Mouse (Mus musculus): ENCODE measurements around the gene Bend4. TPM values are rescaled to one million over a fixed set of nuclear protein-coding genes. Genes with fewer than 3 reads are reported as not detected.

The Bend4 gene
- total RNA-seq (2021): under 1 TPM; 0.26 to 0.39 TPM
- long read RNA-seq, experiment 1: 0 reads
- long read RNA-seq, experiment 2: 0 reads

GRCm38 (mm10) chr5:67427443-67428360 lies at the start of gene Bend4:
Bend4 (minus strand) TSS chr5:67428310.
- peak within 1 kb of the TSS; percentile 82 for H3K4me3 ChIP-seq
- H3K27ac ChIP-seq: peak within 1 kb of the TSS; percentile 40; the same call in 1 of the 2 replicates
- intact Hi-C loops (cut with DNase I): no loop called here

DNA sequence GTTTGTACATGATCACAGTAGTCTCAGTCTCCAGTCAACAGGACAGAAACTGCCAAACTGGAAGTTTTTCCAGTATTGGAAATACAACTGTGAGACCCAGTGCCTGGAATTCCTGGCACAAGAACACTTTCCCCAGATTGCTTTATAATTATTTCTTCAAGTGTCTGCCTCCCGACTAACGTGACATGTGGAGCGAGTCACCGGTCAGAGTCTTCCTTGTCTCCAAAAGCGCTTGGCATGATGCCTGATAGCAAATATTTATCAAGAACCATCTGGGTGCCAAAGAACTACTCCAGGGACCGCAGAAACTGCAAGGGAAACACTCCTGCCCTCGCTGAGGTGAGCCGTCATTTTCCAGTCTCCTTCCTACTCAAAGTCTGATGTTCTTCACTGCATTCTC lies 45.6 kb upstream of the Bend4 start:
- Histone ChIP-seq H3K4me3 (no peak overlapping the region), H3K27ac (no peak overlapping the region)
- no peak for TF ChIP-seq CTCF (IDR thresholded peaks at IDR 0.05)
- intact Hi-C loops (cut with DNase I): no loop called here
- DNase-seq: no peak

More at GRCm38 (mm10) chr5:67427443-67428360, at the start of gene Bend4:
- TF ChIP-seq CTCF (IDR thresholded peaks at IDR 0.05): no peak
- peak; percentile 76 for DNase-seq

GRCm38 (mm10) chr5:67473094-67473493 lies 45.0 kb upstream of the Bend4 start:
- DNase-seq: no peak
- H3K4me3 ChIP-seq: no peak overlapping the region
- H3K27ac ChIP-seq: no peak overlapping the region
- intact Hi-C loops (cut with DNase I): no loop called here
- no peak for TF ChIP-seq CTCF (IDR thresholded peaks at IDR 0.05)

GRCm38 (mm10) chr5:67466866-67467530 lies 38.9 kb upstream of the Bend4 start:
- no peak for TF ChIP-seq CTCF (IDR thresholded peaks at IDR 0.05)
- intact Hi-C loops (cut with DNase I): no loop called here
- H3K4me3 ChIP-seq: peak overlapping the region; percentile 30

DNA sequence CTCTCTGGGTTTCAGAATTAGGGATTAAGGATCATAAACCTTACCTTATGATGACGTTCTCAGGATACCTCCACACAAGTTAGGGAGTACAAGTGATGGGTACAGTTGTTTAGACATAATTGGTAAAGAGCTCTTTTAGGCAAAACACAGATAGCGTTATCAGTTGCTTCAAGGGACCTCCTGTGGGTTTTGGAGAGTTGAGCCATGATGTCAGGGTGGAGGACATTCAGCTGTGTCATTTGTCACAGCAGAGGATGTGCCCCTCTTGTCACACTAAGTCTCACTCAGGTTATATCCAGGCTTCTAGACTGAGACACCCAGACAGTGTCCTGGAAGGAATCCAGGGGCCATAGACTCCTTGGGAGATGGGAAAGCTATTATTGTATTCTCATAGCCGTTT lies 36.8 kb upstream of the Bend4 start:
- no peak overlapping the region for H3K27ac ChIP-seq
- no peak for DNase-seq
- TF ChIP-seq CTCF (IDR thresholded peaks at IDR 0.05): no peak
- H3K4me3 ChIP-seq: no peak overlapping the region
- intact Hi-C loops (cut with DNase I): no loop called here

More at GRCm38 (mm10) chr5:67466866-67467530, 38.9 kb upstream of the Bend4 start:
- no peak for DNase-seq
- H3K27ac ChIP-seq: no peak overlapping the region

GRCm38 (mm10) chr5:67463636-67464035 lies 35.5 kb upstream of the Bend4 start:
- H3K27ac ChIP-seq: no peak overlapping the region
- no peak for TF ChIP-seq CTCF (IDR thresholded peaks at IDR 0.05)
- H3K4me3 ChIP-seq: no peak overlapping the region
- no peak for DNase-seq
- intact Hi-C loops (cut with DNase I): no loop called here

DNA sequence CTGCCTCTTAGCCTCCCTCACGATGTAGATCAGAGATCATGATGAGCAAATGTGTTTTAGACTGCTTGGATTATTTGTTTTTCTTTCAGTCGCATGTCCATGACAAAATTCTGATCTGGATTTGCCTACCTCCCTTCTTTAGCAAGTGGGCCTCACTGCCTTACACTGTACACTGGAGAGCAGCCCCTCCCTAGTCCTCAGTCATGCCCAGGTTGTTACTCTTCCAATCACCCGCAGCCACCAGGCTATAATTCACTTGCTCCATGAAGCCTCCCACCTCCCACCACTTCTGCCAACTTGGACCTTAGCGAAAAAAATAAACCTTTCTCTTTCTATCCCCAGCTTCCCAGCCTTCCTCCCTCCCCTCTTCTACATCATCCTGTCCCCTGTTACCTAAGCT lies 34.2 kb upstream of the Bend4 start:
- Histone ChIP-seq H3K4me3 (no peak overlapping the region), H3K27ac (no peak overlapping the region)
- DNase-seq: no peak
- TF ChIP-seq CTCF (IDR thresholded peaks at IDR 0.05): no peak
- intact Hi-C loops (cut with DNase I): no loop called here

GRCm38 (mm10) chr5:67456841-67457240 lies 28.7 kb upstream of the Bend4 start:
- Histone ChIP-seq H3K4me3 (no peak overlapping the region), H3K27ac (no peak overlapping the region)
- no peak for TF ChIP-seq CTCF (IDR thresholded peaks at IDR 0.05)
- no peak for DNase-seq
- intact Hi-C loops (cut with DNase I): no loop called here

GRCm38 (mm10) chr5:67454282-67454681 lies 26.2 kb upstream of the Bend4 start:
- DNase-seq: no peak
- no peak for TF ChIP-seq CTCF (IDR thresholded peaks at IDR 0.05)
- H3K27ac ChIP-seq: no peak overlapping the region
- no peak overlapping the region for H3K4me3 ChIP-seq
- intact Hi-C loops (cut with DNase I): no loop called here

GRCm38 (mm10) chr5:67449957-67450630 lies 22.0 kb upstream of the Bend4 start:
- H3K4me3 ChIP-seq: no peak overlapping the region
- DNase-seq: no peak
- no peak overlapping the region for H3K27ac ChIP-seq
- no peak for TF ChIP-seq CTCF (IDR thresholded peaks at IDR 0.05)
- intact Hi-C loops (cut with DNase I): no loop called here

DNA sequence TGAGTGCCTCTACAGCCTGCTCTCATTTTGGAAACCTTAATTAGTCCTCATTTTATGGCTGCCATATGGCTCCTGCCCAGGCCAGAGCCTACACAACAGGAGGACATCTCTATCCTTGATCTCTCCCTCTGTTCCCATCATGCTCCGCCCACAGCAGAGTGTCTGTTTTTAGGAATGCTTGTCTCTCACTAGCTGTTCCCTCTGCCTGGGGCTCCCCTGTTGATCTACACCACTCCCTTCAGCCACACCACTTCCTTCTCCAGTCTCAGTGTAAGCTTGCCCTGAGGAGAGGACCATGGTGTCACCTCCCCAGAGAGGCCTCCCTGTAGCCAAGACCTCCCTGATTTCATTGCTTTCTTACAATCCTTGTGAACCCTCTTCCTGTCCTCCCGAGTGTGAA lies 18.4 kb upstream of the Bend4 start:
- intact Hi-C loops (cut with DNase I): no loop called here
- no peak for DNase-seq
- Histone ChIP-seq H3K27ac (no peak overlapping the region), H3K4me3 (no peak overlapping the region)
- TF ChIP-seq CTCF (IDR thresholded peaks at IDR 0.05): no peak

GRCm38 (mm10) chr5:67444217-67445050 lies 16.3 kb upstream of the Bend4 start:
- no peak for DNase-seq
- no peak for TF ChIP-seq CTCF (IDR thresholded peaks at IDR 0.05)
- no peak overlapping the region for H3K4me3 ChIP-seq
- H3K27ac ChIP-seq: no peak overlapping the region
- intact Hi-C loops (cut with DNase I): no loop called here
